Mouse (Mus musculus) right cerebral cortex, adult 18-20 months (tissue): ENCODE data around the gene Mfng.

Experiments used
- DNase-seq: peaks from one replicate; pipeline ENCODE4 v3.0.0; 2022; ENCODE audit warnings: mixed read lengths

Mfng gene

GRCm38 (mm10) chr15:78773290-78773729 is at the start of gene Mfng:
TSS of gene Mfng (minus strand) at chr15:78773475.
- DNase-seq, result peak; percentile 34

GRCm38 (mm10) chr15:78816074-78816391 is 42.8 kb upstream of the Mfng start:
- DNase-seq, result no peak

GRCm38 (mm10) chr15:78815314-78816073 is 42.2 kb upstream of the Mfng start:
- no peak for DNase-seq

GRCm38 (mm10) chr15:78813603-78814002 is 40.3 kb upstream of the Mfng start:
- no peak for DNase-seq

- DNase-seq, result no peak
Measured at GRCm38 (mm10) chr15:78810146-78810545, 36.9 kb upstream of the Mfng start.

GRCm38 (mm10) chr15:78809739-78810138 is 36.5 kb upstream of the Mfng start:
- no peak for DNase-seq

GRCm38 (mm10) chr15:78808980-78809379 is 35.7 kb upstream of the Mfng start:
- DNase-seq, result no peak

GRCm38 (mm10) chr15:78807141-78807540 is 33.9 kb upstream of the Mfng start:
- DNase-seq, result no peak

- DNase-seq, result no peak
Measured at GRCm38 (mm10) chr15:78806614-78807013, 33.3 kb upstream of the Mfng start.

GRCm38 (mm10) chr15:78805351-78805750 is 32.1 kb upstream of the Mfng start:
- DNase-seq, result no peak

GRCm38 (mm10) chr15:78804326-78804725 is 31.1 kb upstream of the Mfng start:
- DNase-seq, result no peak

GRCm38 (mm10) chr15:78803499-78803900 is 30.2 kb upstream of the Mfng start:
- no peak for DNase-seq

- no peak for DNase-seq
Measured at GRCm38 (mm10) chr15:78802776-78803391, 29.6 kb upstream of the Mfng start, which contains the start of gene Card10. TSS of gene Card10 (minus strand) at chr15:78803042.

- DNase-seq, result no peak
Measured at GRCm38 (mm10) chr15:78801971-78802741, 28.9 kb upstream of the Mfng start.

- no peak for DNase-seq
Measured at GRCm38 (mm10) chr15:78801571-78801970, 28.3 kb upstream of the Mfng start.

GRCm38 (mm10) chr15:78799029-78799428 is 25.8 kb upstream of the Mfng start:
- peak; percentile 45 for DNase-seq

GRCm38 (mm10) chr15:78797060-78797329 is 23.7 kb upstream of the Mfng start:
- DNase-seq, result no peak

- DNase-seq, result no peak
Measured at GRCm38 (mm10) chr15:78796196-78797059, 23.2 kb upstream of the Mfng start.

GRCm38 (mm10) chr15:78790990-78791389 is 17.7 kb upstream of the Mfng start:
- no peak for DNase-seq

GRCm38 (mm10) chr15:78790451-78790850 is 17.2 kb upstream of the Mfng start:
- DNase-seq, result no peak

- DNase-seq, result no peak
Measured at GRCm38 (mm10) chr15:78789721-78790323, 16.5 kb upstream of the Mfng start.

GRCm38 (mm10) chr15:78788042-78788441 is 14.8 kb upstream of the Mfng start:
- no peak for DNase-seq
